Mouse (Mus musculus): ENCODE results near the gene Gm4133.
"Not testable (repeated sequence)": the region's sequence is repeated elsewhere in the genome, so short reads cannot be mapped to it uniquely, and the experiment has no call there.

The Gm4133 gene

GRCm38 (mm10) chr7:20333965-20334364 lies at the start of gene Gm4133:
Gm4133 (minus strand) TSS chr7:20334065.
- in situ Hi-C loops (cut with MboI, MseI) = loop anchor here (25.0 kb wide), 1 partner anchor 453 kb away; the partner anchor contains the start of gene Vmn1r113

- in situ Hi-C loops (cut with MboI, MseI) = not testable (repeated sequence)
Measured at GRCm38 (mm10) chr7:20375310-20375709, 41.4 kb upstream of the Gm4133 start, which contains the start of gene Gm5728. Gm5728 (minus strand) TSS chr7:20375410.

Measured in regulatory T cell (primary cell).